Mouse (Mus musculus) forebrain, embryonic 11.5 days (tissue): Measurements from ENCODE around the gene Gm10643. TPM values are rescaled to one million over a fixed set of nuclear protein-coding genes. Genes with fewer than 3 reads are reported as not detected.

Source experiments
- ATAC-seq: fragments of 200-750 bp; cut with Nextera tagmentation; replicated peaks from 2 replicates; pipeline ENCODE4 v1.8.0; 2017; ENCODE audit warnings: moderate TSS enrichment; ENCODE audit not compliant: low FRiP score
- DNase-seq: peaks from one replicate; pipeline ENCODE4 v3.0.0-alpha.2; 2017; ENCODE audit warnings: low spot score
- H3K27ac ChIP-seq: fragments of 300-500 bp; sonication (generic); 2 replicates; pipeline ENCODE4 v1.5.1; 2014; ENCODE audit warnings: low read depth, low read length
- H3K27me3 ChIP-seq: fragments of 300-500 bp; sonication (generic); 2 replicates; pipeline ENCODE4 v1.6.1; 2014; ENCODE audit warnings: mild to moderate bottlenecking, low read length, mixed read lengths; ENCODE audit not compliant: control insufficient read depth, insufficient read depth
- H3K36me3 ChIP-seq: fragments of 300-500 bp; sonication (generic); 2 replicates; pipeline ENCODE4 v1.6.1; 2014; ENCODE audit warnings: mild to moderate bottlenecking, low read length, moderate library complexity, mixed read lengths; ENCODE audit not compliant: control insufficient read depth, insufficient read depth
- H3K4me1 ChIP-seq: fragments of 300-500 bp; sonication (generic); replicated peaks from 2 replicates; pipeline ENCODE4 v1.6.1; 2014; ENCODE audit warnings: low read length, mixed read lengths; ENCODE audit not compliant: control insufficient read depth, insufficient read depth
- H3K4me2 ChIP-seq: fragments of 300-500 bp; sonication (generic); 2 replicates; pipeline ENCODE4 v1.6.1; 2014; ENCODE audit warnings: low read depth, mild to moderate bottlenecking, low read length, moderate library complexity, mixed read lengths; ENCODE audit not compliant: severe bottlenecking
- H3K4me3 ChIP-seq: fragments of 300-500 bp; sonication (generic); 2 replicates; pipeline ENCODE4 v1.5.1; 2014; ENCODE audit warnings: low read depth, low read length
- H3K9ac ChIP-seq: fragments of 300-500 bp; sonication (generic); 2 replicates; pipeline ENCODE4 v1.6.1; 2014; ENCODE audit warnings: low read length
- H3K9me3 ChIP-seq: fragments of 300-500 bp; sonication (generic); 2 replicates; pipeline ENCODE4 v1.6.1; 2016; ENCODE audit warnings: low read length, mixed read lengths; ENCODE audit not compliant: control insufficient read depth
- WGBS: fragments of 180-500 bp; shearing (Covaris S2); extraction: QIAGEN DNeasy Blood & Tissue Kit; methylation state at CpG from one replicate; pipeline ENCODE4 v1.1.7; 2014; 5-methylcytosine and 5-hydroxymethylcytosine counted together
- polyA plus RNA-seq: library from polyadenylated mRNA; unstranded; fragments of >200 nt; fragmentation: Nextera tagmentation; extraction: Ambion mirVana; gene quantifications from 2 replicates; pipeline ENCODE4 v1.2.1, GENCODE M21; 2014

Gm10643 gene
- polyA plus RNA-seq, 1 experiment from 2014 or later, result 1.6 TPM

- Histone ChIP-seq H3K9me3 (no peaks in the 10 kb centered on the region), H3K4me1 (0 out of 2 replicates have a peak, but pooled peaks cover 2% of the 10 kb centered on the region), H3K9ac (no peak overlapping the region), H3K27me3 (no peaks in the 10 kb centered on the region), H3K4me2 (no peak overlapping the region), H3K4me3 (no peak overlapping the region), H3K36me3 (peaks cover 2% of the 10 kb centered on the region; the same call in 1 of the 2 replicates), H3K27ac (no peak overlapping the region)
- 92% methylated on average over 5 of the region's 5 CpGs for WGBS
- DNase-seq (no peak), ATAC-seq (no peak)
Measured at GRCm38 (mm10) chr8:84079206-84079605, 14.3 kb upstream of the Gm10643 start.

GRCm38 (mm10) chr8:84076849-84077248, 11.9 kb upstream of the Gm10643 start:
- no peak for DNase-seq
- Histone ChIP-seq H3K4me3 (no peak overlapping the region), H3K9me3 (no peaks in the 10 kb centered on the region), H3K27ac (no peak overlapping the region), H3K9ac (no peak overlapping the region), H3K4me2 (no peak overlapping the region), H3K36me3 (no peaks in the 10 kb centered on the region), H3K4me1 (peaks cover 4% of the 10 kb centered on the region; the same call in 1 of the 2 replicates), H3K27me3 (no peaks in the 10 kb centered on the region)
- no peak for ATAC-seq
- 75% methylated on average over 3 of the region's 3 CpGs for WGBS

GRCm38 (mm10) chr8:84076412-84076811, 11.5 kb upstream of the Gm10643 start:
- no peak overlapping the region for H3K4me2 ChIP-seq
- no peak for ATAC-seq
- no peaks in the 10 kb centered on the region for H3K27me3 ChIP-seq
- 97% methylated on average over 1 of the region's 1 CpGs for WGBS
- no peaks in the 10 kb centered on the region for H3K9me3 ChIP-seq
- H3K4me1 ChIP-seq, result peaks cover 4% of the 10 kb centered on the region; the same call in 1 of the 2 replicates
- H3K27ac ChIP-seq, result no peak overlapping the region
- DNase-seq, result no peak
- H3K9ac ChIP-seq, result no peak overlapping the region
- no peaks in the 10 kb centered on the region for H3K36me3 ChIP-seq
- H3K4me3 ChIP-seq, result no peak overlapping the region

- no peak overlapping the region for H3K9ac ChIP-seq
- H3K27ac ChIP-seq, result no peak overlapping the region
- no peak overlapping the region for H3K4me3 ChIP-seq
- H3K4me2 ChIP-seq, result no peak overlapping the region
- H3K9me3 ChIP-seq, result no peaks in the 10 kb centered on the region
- DNase-seq, result no peak
- H3K4me1 ChIP-seq, result peaks cover 4% of the 10 kb centered on the region; the same call in 1 of the 2 replicates
- H3K36me3 ChIP-seq, result no peaks in the 10 kb centered on the region
- no peak for ATAC-seq
- H3K27me3 ChIP-seq, result no peaks in the 10 kb centered on the region
- WGBS, result 61% methylated on average over 10 of the region's 10 CpGs
Measured at GRCm38 (mm10) chr8:84073230-84073976, 8.5 kb upstream of the Gm10643 start.

GRCm38 (mm10) chr8:84072321-84072720, 7.4 kb upstream of the Gm10643 start:
- no peaks in the 10 kb centered on the region for H3K36me3 ChIP-seq

GRCm38 (mm10) chr8:84071921-84072320, 7.0 kb upstream of the Gm10643 start:
- no peak overlapping the region for H3K9ac ChIP-seq
- no peak overlapping the region for H3K4me2 ChIP-seq
- 90% methylated on average over 3 of the region's 3 CpGs for WGBS
- DNase-seq, result no peak
- no peak overlapping the region for H3K4me3 ChIP-seq
- no peaks in the 10 kb centered on the region for H3K36me3 ChIP-seq
- ATAC-seq, result no peak
- H3K4me1 ChIP-seq, result peaks cover 7% of the 10 kb centered on the region; the same call in 1 of the 2 replicates
- H3K9me3 ChIP-seq, result no peaks in the 10 kb centered on the region
- H3K27me3 ChIP-seq, result no peaks in the 10 kb centered on the region
- no peak overlapping the region for H3K27ac ChIP-seq

More at GRCm38 (mm10) chr8:84072321-84072720, 7.4 kb upstream of the Gm10643 start:
- Histone ChIP-seq H3K27me3 (no peaks in the 10 kb centered on the region), H3K9me3 (no peaks in the 10 kb centered on the region), H3K27ac (no peak overlapping the region), H3K9ac (no peak overlapping the region), H3K4me3 (no peak overlapping the region), H3K4me1 (peaks cover 7% of the 10 kb centered on the region; the same call in 1 of the 2 replicates), H3K4me2 (no peak overlapping the region)
- WGBS, result 89% methylated on average over 10 of the region's 10 CpGs
- DNase-seq (no peak), ATAC-seq (no peak)

GRCm38 (mm10) chr8:84070667-84071066, 5.7 kb upstream of the Gm10643 start:
- no peaks in the 10 kb centered on the region for H3K36me3 ChIP-seq
- no peak for ATAC-seq
- no peak for DNase-seq
- no peaks in the 10 kb centered on the region for H3K9me3 ChIP-seq
- peaks cover 7% of the 10 kb centered on the region; the same call in 1 of the 2 replicates for H3K4me1 ChIP-seq
- H3K4me2 ChIP-seq, result no peak overlapping the region
- H3K27ac ChIP-seq, result no peak overlapping the region
- no peak overlapping the region for H3K4me3 ChIP-seq
- H3K9ac ChIP-seq, result no peak overlapping the region
- H3K27me3 ChIP-seq, result no peaks in the 10 kb centered on the region
- 93% methylated on average over 2 of the region's 2 CpGs for WGBS

GRCm38 (mm10) chr8:84070241-84070640, 5.3 kb upstream of the Gm10643 start:
- no peak for DNase-seq
- WGBS, result 91% methylated on average over 5 of the region's 5 CpGs
- no peak overlapping the region for H3K4me2 ChIP-seq
- peaks cover 7% of the 10 kb centered on the region; the same call in 1 of the 2 replicates for H3K4me1 ChIP-seq
- no peak overlapping the region for H3K9ac ChIP-seq
- H3K27me3 ChIP-seq, result no peaks in the 10 kb centered on the region
- H3K9me3 ChIP-seq, result no peaks in the 10 kb centered on the region
- H3K36me3 ChIP-seq, result no peaks in the 10 kb centered on the region
- no peak overlapping the region for H3K27ac ChIP-seq
- no peak overlapping the region for H3K4me3 ChIP-seq
- ATAC-seq, result no peak

GRCm38 (mm10) chr8:84069750-84070149, 4.8 kb upstream of the Gm10643 start:
- DNase-seq (no peak), ATAC-seq (no peak)
- Histone ChIP-seq H3K36me3 (no peaks in the 10 kb centered on the region), H3K27me3 (no peaks in the 10 kb centered on the region), H3K27ac (no peak overlapping the region), H3K4me3 (no peak overlapping the region), H3K4me1 (peaks cover 7% of the 10 kb centered on the region; the same call in 1 of the 2 replicates), H3K9ac (no peak overlapping the region), H3K9me3 (no peaks in the 10 kb centered on the region), H3K4me2 (no peak overlapping the region)
- WGBS, result 73% methylated on average over 2 of the region's 2 CpGs
